Mouse (Mus musculus) gastrocnemius, postnatal 4 days (tissue): Measurements from ENCODE around the gene Lgals4. TPM values are rescaled to one million over a fixed set of nuclear protein-coding genes. Genes with fewer than 3 reads are reported as not detected.

ENCODE experiments used
- total RNA-seq, 2 experiments: library from RNA; stranded (reverse); gene quantifications; 2 replicates each; pipeline ENCODE4 v1.2.3; 2021

Gene Lgals4
- total RNA-seq, 2 experiments from 2014 or later = 5.3 to 8.7 TPM

Other genes starting within 250 kb of the Lgals4 start
- gene Samd4b, start 235.7 kb upstream of the Lgals4 start, total RNA-seq = 10 to 100 TPM; 43.0 to 44.1 TPM
- 10 to 100 TPM; 11.9 to 12.4 TPM for gene Pak4, start 235.7 kb upstream of the Lgals4 start, total RNA-seq
- gene Acp7, start 202.5 kb upstream of the Lgals4 start, total RNA-seq = not detected
- 1 to 10 TPM; 3.0 to 3.3 TPM for gene Fbxo27, start 141.0 kb upstream of the Lgals4 start, total RNA-seq
- gene Fbxo17, start 117.0 kb upstream of the Lgals4 start, total RNA-seq = 10 to 100 TPM; 22.1 to 25.3 TPM
- gene Mrps12, start 92.0 kb upstream of the Lgals4 start, total RNA-seq = 10 to 100 TPM; 34.4 to 34.8 TPM
- gene Sars2, start 91.9 kb upstream of the Lgals4 start, total RNA-seq = 10 to 100 TPM; 16.2 to 19.5 TPM
- gene Ccer2, start 77.7 kb upstream of the Lgals4 start, total RNA-seq = not detected
- 10 to 100 TPM; 82.3 to 83.2 TPM for gene Sirt2, start 67.1 kb upstream of the Lgals4 start, total RNA-seq
- 10 to 100 TPM; 17.3 to 20.0 TPM for gene Nfkbib, start 66.3 kb upstream of the Lgals4 start, total RNA-seq
- 1 to 10 TPM; 1.7 to 1.8 TPM for gene Rinl, start 44.9 kb upstream of the Lgals4 start, total RNA-seq
- 100 to 1,000 TPM; 369 to 382 TPM for gene Hnrnpl, start 25.3 kb upstream of the Lgals4 start, total RNA-seq
- 100 to 1,000 TPM; 211 to 220 TPM for gene Ech1, start 8.6 kb upstream of the Lgals4 start, total RNA-seq
- 1 to 10 TPM in 1 of 2 experiments, under 1 TPM in 1; 0.52 to 2.3 TPM for gene Lgals7, start 30.0 kb downstream of the Lgals4 start, total RNA-seq
- under 1 TPM; 0.10 to 0.20 TPM for gene Capn12, start 47.6 kb downstream of the Lgals4 start, total RNA-seq
- gene Actn4, start 128.5 kb downstream of the Lgals4 start, total RNA-seq = 100 to 1,000 TPM; 133 to 160 TPM
- gene Eif3k, start 148.0 kb downstream of the Lgals4 start, total RNA-seq = 100 to 1,000 TPM; 191 to 212 TPM
- gene Map4k1, start 148.2 kb downstream of the Lgals4 start, total RNA-seq = 1 to 10 TPM; 1.3 to 1.6 TPM